Comparison of ENCODE assay signal across 7 mouse cellular contexts in genomic region chr9:62040008-62040608, GRCm38 (mm10). TPM values are rescaled to one million over a fixed set of nuclear protein-coding genes. Genes with fewer than 3 reads are reported as not detected.
DNase-seq lines count a peak whose midpoint lies in the region; ATAC-seq and TF ChIP-seq lines count a peak whose summit lies in the region.

No protein-coding gene starts in this region.

- no peak overlapping the region for H3K9ac ChIP-seq in embryonic facial prominence, embryonic 13.5 days
- no peak overlapping the region for H3K9ac ChIP-seq in kidney, embryonic 15.5 days

- no peak for ATAC-seq in embryonic facial prominence, embryonic 13.5 days (ENCODE audit: insufficient number of reproducible peaks, insufficient read depth, low FRiP score, low TSS enrichment, low read depth)
- 0 out of 2 replicates have a peak, but pooled peaks have one; percentile 52 for ATAC-seq in kidney, embryonic 15.5 days (replicated peaks; ENCODE audit: low FRiP score)

- H3K4me3 ChIP-seq in embryonic facial prominence, embryonic 13.5 days, result peak overlapping the region; percentile 14; the same call in 1 of the 2 replicates
- 0 out of 2 replicates have a peak overlapping the region, but pooled peaks have one; percentile 27 for H3K4me3 ChIP-seq in heart, embryonic 10.5 days
- no peak overlapping the region for H3K4me3 ChIP-seq in kidney, embryonic 15.5 days (replicated peaks)
- no peak overlapping the region for H3K4me3 ChIP-seq in myocyte

- no peaks in the 10 kb centered on the region for H3K9me3 ChIP-seq in embryonic facial prominence, embryonic 13.5 days
- no peaks in the 10 kb centered on the region for H3K9me3 ChIP-seq in heart, embryonic 10.5 days
- no peaks in the 10 kb centered on the region for H3K9me3 ChIP-seq in kidney, embryonic 15.5 days (replicated peaks)

- H3K27me3 ChIP-seq in embryonic facial prominence, embryonic 13.5 days, result 0 out of 2 replicates have a peak, but pooled peaks cover 3% of the 10 kb centered on the region
- H3K27me3 ChIP-seq in heart, embryonic 10.5 days (ENCODE audit: insufficient read depth, poor library complexity, severe bottlenecking), result peaks cover 12% of the 10 kb centered on the region
- H3K27me3 ChIP-seq in kidney, embryonic 15.5 days, result no peaks in the 10 kb centered on the region
- no peaks in the 10 kb centered on the region for H3K27me3 ChIP-seq in myocyte (ENCODE audit: control insufficient read depth, insufficient read depth, insufficient read length)

- peak; percentile 92 for DNase-seq in adrenal gland, postnatal 25 days
- DNase-seq in heart, embryonic 10.5 days (ENCODE audit: low spot score), result peak; percentile 92
- peak; percentile 82 for DNase-seq in liver
- peak; percentile 73 to 91 for DNase-seq in spleen, postnatal 4 days (ENCODE audit: low spot score in 2 of 2)

- H3ac ChIP-seq in myocyte (ENCODE audit: control insufficient read depth, insufficient read length), result no peak overlapping the region

- H3K36me3 ChIP-seq in embryonic facial prominence, embryonic 13.5 days, result no peaks in the 10 kb centered on the region
- no peaks in the 10 kb centered on the region for H3K36me3 ChIP-seq in heart, embryonic 10.5 days
- H3K36me3 ChIP-seq in kidney, embryonic 15.5 days, result no peaks in the 10 kb centered on the region
- H3K36me3 ChIP-seq in myocyte (ENCODE audit: control insufficient read depth, insufficient read depth), result no peaks in the 10 kb centered on the region

- H3K4me2 ChIP-seq in embryonic facial prominence, embryonic 13.5 days, result peak overlapping the region; percentile 45
- H3K4me2 ChIP-seq in kidney, embryonic 15.5 days, result peak overlapping the region; percentile 50
- peak overlapping the region; percentile 59 for H3K4me2 ChIP-seq in myocyte (ENCODE audit: low read depth)

- no peaks in the 10 kb centered on the region for H3K79me2 ChIP-seq in myocyte (ENCODE audit: control insufficient read depth, insufficient read depth)

- no peak overlapping the region for H3K27ac ChIP-seq in embryonic facial prominence, embryonic 13.5 days
- H3K27ac ChIP-seq in heart, embryonic 10.5 days, result no peak overlapping the region
- H3K27ac ChIP-seq in kidney, embryonic 15.5 days, result no peak overlapping the region

- WGBS in embryonic facial prominence, embryonic 13.5 days, result 6% methylated on average over 20 of the region's 20 CpGs
- WGBS in heart, embryonic 10.5 days, result 6% methylated on average over 20 of the region's 20 CpGs
- WGBS in kidney, embryonic 15.5 days, result 7% methylated on average over 20 of the region's 20 CpGs

- TF ChIP-seq POLR2A in myocyte (IDR thresholded peaks at IDR 0.05; ENCODE audit: insufficient read length, low read depth), result no peak

- no peaks in the 10 kb centered on the region for H3K4me1 ChIP-seq in embryonic facial prominence, embryonic 13.5 days
- no peaks in the 10 kb centered on the region for H3K4me1 ChIP-seq in heart, embryonic 10.5 days
- 0 out of 2 replicates have a peak, but pooled peaks cover 3% of the 10 kb centered on the region for H3K4me1 ChIP-seq in kidney, embryonic 15.5 days

TF ChIP-seq in myocyte, 11 proteins besides CTCF, POLR2A, EP300 and RAD21:
- TF ChIP-seq TCF12 (IDR thresholded peaks at IDR 0.05; ENCODE audit: insufficient read depth, poor library complexity, severe bottlenecking) (no peak), E2F4 (IDR thresholded peaks at IDR 0.05; ENCODE audit: insufficient read depth) (no peak), USF1 (IDR thresholded peaks at IDR 0.05; ENCODE audit: low read depth) (no peak), MAX (IDR thresholded peaks at IDR 0.05; ENCODE audit: low read depth) (no peak), MYOD1 (IDR thresholded peaks at IDR 0.05; ENCODE audit: control insufficient read depth in 1 of 3, insufficient read length in 2 of 3, low read depth in 2 of 3) (no peak), TCF3 (IDR thresholded peaks at IDR 0.05; ENCODE audit: insufficient read length, low read depth) (no peak), CEBPB (IDR thresholded peaks at IDR 0.05; ENCODE audit: insufficient read depth, poor library complexity, severe bottlenecking) (no peak), MYOG (IDR thresholded peaks at IDR 0.05; ENCODE audit: control insufficient read depth in 1 of 3, insufficient read depth in 1 of 3, insufficient read length in 2 of 3, low read depth in 2 of 3) (no peak), REST (IDR thresholded peaks at IDR 0.05; ENCODE audit: insufficient read depth, insufficient read length) (no peak), POLR2AphosphoS2 (IDR thresholded peaks at IDR 0.05; ENCODE audit: insufficient read length, low read depth) (no peak), SRF (IDR thresholded peaks at IDR 0.05; ENCODE audit: control insufficient read depth, insufficient read length, low read depth) (no peak)

RNA-seq across cellular contexts. Expression of gene Paqr5, which starts 13.5 kb away (rescaled TPM):
- total RNA-seq in adrenal gland, postnatal 25 days (2021), result 12.0 and 13.8 TPM in 2 replicates
- polyA plus RNA-seq in embryonic facial prominence, embryonic 13.5 days (2015; fragmentation: Nextera tagmentation; extraction: Ambion mirVana), result 3.4 and 4.3 TPM in 2 replicates
- polyA plus RNA-seq in heart, embryonic 10.5 days (2016; fragmentation: Nextera tagmentation; extraction: Ambion mirVana), result 0.39 and 0.51 TPM in 2 replicates
- polyA plus RNA-seq in kidney, embryonic 15.5 days (2015; fragmentation: Nextera tagmentation; extraction: Ambion mirVana), result 26.8 and 28.8 TPM in 2 replicates
- 0.02 TPM for polyA plus RNA-seq in myocyte (2012; fragmentation: generic; extraction: Trizol)

Comparison
In these comparisons a context has a peak if more than half of its experiments do, and no peak if none do; other contexts are left out.
1. H3K4me3 ChIP-seq: peak in embryonic facial prominence, embryonic 13.5 days (single experiment) and heart, embryonic 10.5 days (single experiment); none in kidney, embryonic 15.5 days (single experiment) and myocyte (single experiment).
2. Peak in every context shown above with its lines, with median percentiles within 50 percentile points of each other: DNase-seq and H3K4me2 ChIP-seq.